Mouse (Mus musculus) kidney, adult 18-20 months (tissue): ENCODE data around the gene Gm5134.

Experiments used
- DNase-seq: peaks from one replicate; pipeline ENCODE4 v3.0.0; 2021

The Gm5134 gene

GRCm38 (mm10) chr10:75954381-75954811, at the start of gene Gm5134:
Gm5134 (plus strand) TSS chr10:75954514.
- DNase-seq: no peak

GRCm38 (mm10) chr10:75906882-75907281, 47.4 kb upstream of the Gm5134 start:
- DNase-seq: no peak

GRCm38 (mm10) chr10:75910698-75911097, 43.6 kb upstream of the Gm5134 start:
- DNase-seq: no peak

- DNase-seq: no peak
Measured at GRCm38 (mm10) chr10:75913013-75913589, 41.2 kb upstream of the Gm5134 start.

DNA sequence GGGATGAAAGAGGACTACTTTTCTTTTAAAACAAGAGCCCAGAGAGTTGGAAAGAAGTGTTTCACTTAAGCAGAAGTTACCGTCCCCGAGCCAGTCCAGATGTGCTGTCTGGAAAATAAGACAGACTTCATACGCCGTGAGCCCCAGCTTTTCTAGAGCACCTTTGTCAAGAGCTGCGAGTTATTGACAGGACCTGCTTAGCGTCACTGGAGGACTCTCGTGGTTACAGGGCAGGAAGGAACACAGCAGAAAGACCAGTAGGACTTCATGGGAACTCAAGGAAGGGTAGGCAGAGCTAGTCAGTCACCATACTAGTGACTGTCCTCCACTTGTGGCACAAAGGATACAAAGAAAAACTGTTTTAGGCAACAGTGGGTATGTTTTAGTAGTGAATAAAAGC, 38.8 kb upstream of the Gm5134 start:
- no peak for DNase-seq

DNA sequence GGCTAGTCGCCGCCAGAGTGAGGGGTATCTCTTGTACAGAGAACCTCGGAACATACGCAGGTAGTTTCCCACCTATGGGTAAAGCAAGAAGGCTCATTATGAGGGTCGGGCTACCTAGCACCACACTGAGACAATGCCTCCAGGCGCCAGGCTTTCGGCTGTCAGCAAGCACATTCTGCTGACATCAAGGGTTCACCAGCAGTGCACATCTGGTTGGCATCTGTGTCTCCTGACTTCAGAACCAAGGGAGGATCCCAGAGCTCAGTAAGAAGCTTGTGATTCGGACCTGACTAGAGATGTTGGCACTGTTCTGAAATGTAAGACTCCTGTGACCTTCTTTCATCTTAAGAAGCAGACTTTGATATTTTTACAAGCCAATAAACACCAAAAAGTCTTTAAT, 37.5 kb upstream of the Gm5134 start:
- no peak for DNase-seq

DNA sequence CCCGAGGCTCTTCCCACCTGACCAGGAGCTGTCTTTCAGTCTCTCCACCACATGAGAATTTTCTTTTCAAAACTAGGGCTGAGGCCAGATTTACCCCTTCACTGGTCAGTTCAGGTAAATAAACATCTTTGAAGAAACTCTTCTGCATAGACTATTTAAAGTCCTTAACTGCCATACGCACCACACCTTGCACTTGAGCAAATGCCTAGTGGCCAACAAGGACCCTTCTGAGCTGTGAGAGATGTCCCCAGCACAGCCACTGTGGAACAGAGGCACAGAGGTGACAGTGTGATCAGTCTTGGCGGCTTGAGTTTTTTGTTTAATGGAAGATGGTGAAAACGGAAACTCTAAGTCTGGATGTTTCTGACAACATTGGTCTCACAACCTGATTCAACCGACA, 35.3 kb upstream of the Gm5134 start:
- no peak for DNase-seq

GRCm38 (mm10) chr10:75921026-75921725, 33.1 kb upstream of the Gm5134 start, which contains the start of gene Smarcb1:
Smarcb1 (minus strand) TSS chr10:75921617.
- DNase-seq: peak; percentile 97

- no peak for DNase-seq
Measured at GRCm38 (mm10) chr10:75921726-75922560, 32.4 kb upstream of the Gm5134 start.

DNA sequence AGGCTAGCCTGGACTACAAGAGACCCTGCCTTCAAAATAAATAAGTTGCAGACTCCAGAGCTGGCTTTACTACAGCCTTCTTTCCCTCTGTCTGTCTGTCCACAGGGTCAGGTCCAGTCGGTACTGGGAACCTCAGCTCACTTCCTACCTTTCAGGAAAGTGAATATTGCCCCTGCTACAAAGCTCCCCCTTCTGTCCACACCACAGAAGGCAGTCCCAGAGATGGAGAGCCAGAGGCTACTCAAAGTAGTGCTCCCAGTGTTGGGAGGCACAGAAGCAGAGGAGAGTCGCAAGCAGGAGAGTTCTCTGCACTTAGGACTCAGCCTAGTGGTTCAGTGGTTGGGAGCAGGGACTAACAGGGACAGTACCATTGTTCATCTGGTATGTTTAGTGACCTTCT, 30.0 kb upstream of the Gm5134 start:
- DNase-seq: no peak

DNA sequence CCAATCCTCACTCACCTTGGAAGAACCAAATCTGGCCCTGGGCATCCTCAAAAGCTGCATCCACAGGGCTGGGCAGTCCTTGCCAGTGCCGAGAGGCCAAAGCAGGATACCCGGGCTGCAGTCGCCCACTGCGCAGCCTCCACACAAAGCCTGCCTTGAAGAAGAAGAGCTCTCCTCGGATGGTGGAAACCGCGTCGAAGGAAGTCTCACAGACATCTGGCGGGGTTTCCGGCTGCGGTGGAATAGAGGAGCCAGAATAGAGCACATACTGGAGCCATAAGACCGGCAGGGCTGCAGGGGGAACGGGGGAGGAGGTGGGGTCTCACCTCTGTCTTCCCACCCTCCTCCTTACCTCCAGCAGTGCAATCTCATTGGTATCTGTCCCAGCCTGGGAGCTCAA, 27.9 kb upstream of the Gm5134 start:
- no peak for DNase-seq

DNA sequence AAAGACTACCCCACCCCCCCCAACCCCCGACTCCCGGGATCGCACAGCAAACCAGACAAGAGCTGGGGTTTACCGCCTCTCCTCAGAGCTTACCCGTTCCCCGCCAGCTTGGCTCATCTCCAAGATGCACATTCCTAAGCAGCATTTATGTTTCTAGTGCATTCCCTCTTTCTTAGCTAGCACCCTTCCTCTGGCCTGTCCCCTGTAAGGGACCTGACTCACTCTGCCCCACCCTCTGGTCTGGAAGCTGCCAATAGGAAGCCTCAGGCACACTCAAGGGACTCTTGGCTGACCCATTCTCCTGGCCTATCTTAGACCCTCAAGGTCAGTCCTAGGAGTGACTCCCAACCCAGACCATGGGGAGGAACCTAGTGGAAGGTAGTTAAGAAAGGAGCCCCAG, 24.0 kb upstream of the Gm5134 start:
- peak; percentile 29 for DNase-seq

GRCm38 (mm10) chr10:75931311-75931710, 23.0 kb upstream of the Gm5134 start:
- no peak for DNase-seq

DNA sequence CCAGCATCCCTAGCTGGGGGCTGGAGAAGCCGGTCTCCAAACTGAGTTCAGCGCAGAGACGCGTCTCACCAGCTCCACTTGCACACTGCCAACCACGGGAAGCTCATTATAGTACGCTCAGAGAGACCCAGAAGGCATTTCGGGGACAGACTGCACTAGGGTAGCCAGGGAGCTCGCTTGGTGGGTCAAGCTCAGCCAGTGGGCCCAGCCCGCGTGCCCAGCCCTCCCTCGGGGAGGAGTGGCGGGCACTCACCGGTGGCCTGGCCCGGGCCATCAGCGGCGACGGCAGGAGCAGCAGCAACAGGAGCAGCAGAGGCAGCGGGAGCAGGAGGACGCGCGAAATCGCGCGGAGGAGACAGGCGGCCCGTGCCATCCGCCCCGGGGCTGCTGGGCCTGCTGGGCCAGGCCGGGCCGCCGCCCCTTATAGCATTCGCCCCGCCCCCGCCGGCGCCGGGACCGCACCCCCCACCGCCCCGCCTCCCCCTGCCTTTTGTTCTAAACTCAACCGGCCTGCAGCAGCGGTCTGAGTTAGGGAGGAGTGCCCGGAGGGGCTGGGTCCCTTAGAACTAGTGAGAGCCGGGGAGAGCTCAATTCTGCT, 22.1 kb upstream of the Gm5134 start:
- peak; percentile 67 for DNase-seq

DNA sequence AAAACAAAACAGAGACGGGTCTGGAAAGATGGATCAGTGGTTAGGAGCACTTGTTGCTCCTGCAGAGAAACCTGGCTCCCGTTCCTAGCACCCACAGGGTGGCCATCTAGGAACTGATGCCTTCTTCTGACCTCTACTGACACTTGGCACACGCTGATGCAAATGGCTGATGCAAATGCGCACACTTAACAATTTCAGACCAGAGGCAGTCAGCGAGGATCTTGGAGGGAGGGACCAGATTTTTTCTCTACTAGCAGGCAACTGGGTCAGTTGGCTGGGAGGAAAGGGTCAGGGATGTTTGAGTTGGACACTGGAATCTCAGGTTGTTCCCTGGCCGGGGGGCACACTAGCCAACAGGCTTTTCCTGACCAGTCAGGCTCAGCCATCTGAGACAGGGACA, 21.4 kb upstream of the Gm5134 start, which contains the start of gene Chchd10:
Chchd10 (plus strand) TSS at position 240 of the 400 bp plus-strand sequence.
- DNase-seq: no peak

DNA sequence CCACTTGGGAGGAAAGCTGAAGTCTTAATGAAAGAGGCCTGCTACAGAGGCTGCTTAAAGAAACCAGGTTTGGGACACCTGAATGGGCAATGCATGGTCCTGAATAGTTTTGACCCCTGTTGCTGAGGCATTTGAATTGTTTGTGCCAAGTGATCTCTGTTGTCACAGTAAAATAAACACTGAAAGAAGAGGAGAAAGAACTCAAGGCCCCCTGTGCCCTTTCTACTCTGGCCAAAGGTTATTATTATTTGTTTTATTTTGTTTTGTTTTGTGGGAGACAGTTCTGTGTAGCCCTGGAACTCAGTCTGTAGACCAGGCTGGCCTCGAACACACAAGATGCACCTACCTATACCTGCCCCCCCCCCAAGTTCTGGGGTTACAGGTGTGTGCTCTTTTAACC, 19.3 kb upstream of the Gm5134 start:
- no peak for DNase-seq

DNA sequence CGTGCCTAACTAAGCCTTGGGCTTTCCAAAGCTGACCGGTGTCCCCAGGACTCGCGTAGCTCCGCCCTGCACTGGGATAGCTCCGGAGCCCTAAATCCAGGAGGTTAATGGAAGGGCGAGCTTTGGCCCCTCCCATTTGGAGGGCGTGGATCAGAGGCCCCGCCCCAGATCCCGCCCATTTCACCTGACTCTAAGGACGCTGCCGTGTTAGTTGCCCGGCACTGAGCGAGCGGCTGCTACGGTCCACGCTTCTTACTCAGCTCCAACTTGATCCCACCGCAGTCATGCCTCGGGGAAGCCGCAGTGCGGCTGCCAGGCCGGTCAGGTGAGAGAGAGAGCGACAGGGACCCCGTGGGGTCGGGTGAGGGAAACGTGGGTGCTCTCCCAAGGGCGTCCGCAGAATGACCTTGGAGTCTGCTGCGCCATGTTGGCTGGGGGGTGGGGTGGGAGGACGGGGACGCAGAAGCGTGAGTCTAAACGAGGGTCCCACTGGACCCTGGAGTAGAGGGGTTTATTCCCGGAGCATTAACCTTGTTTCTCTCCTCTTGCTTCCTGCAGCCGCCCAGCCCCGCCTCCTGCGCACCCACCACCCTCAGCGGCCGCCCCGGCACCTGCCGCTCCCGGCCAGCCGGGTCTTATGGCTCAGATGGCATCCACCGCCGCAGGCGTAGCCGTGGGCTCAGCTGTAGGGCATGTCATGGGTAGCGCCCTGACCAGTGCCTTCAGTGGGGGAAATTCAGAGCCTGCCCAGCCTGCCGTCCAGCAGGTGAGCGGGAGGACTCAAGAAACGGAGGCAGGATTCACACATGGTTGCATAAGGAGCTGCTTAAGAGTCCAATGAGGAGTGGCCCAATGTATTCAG, 18.4 kb upstream of the Gm5134 start, which contains the start of gene Mmp11:
Mmp11 (minus strand) TSS at position 817 of the 862 bp plus-strand sequence.
- DNase-seq: peak; percentile 89

DNA sequence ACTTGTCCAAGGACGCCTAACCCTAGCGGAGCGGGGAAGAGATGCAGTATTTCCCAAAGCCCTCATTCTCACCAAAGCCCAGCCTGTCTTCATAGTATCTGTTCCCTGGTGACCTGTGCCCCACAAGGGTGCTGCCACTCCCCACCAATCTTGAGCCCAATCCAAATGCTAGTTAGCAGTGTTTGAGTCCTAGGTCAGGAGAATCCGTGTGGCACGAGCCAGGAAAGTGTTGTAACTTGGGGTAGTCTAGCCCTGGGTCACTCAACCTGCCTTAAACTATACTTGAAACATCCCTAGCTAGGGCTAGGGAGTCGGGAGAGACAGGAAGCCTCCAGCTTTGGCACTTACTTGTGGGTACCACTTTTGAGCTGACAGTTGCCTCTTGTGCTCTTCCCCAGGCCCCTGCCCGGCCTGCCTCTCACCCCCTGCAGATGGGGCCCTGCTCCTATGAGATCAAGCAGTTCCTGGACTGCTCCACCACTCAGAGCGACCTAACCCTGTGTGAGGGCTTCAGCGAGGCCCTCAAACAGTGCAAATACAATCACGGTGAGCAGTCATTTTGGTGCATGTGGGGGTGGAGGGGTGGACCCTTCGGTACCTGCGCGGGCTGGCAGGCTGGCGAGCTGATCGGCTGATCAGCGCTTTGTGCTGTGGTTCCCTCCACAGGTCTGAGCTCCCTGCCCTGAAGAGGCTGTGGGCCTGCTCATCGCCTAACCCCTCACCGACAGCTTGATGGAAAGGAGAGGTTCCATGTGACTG, 17.2 kb upstream of the Gm5134 start:
- DNase-seq: peak; percentile 34

- no peak for DNase-seq
Measured at GRCm38 (mm10) chr10:75937851-75938643, 16.3 kb upstream of the Gm5134 start.

- DNase-seq: no peak
Measured at GRCm38 (mm10) chr10:75939481-75940234, 14.7 kb upstream of the Gm5134 start.
